Mouse (Mus musculus): ENCODE results near the gene Pde6g. TPM values are rescaled to one million over a fixed set of nuclear protein-coding genes. Genes with fewer than 3 reads are reported as not detected.
"Not testable (repeated sequence)": the region's sequence is repeated elsewhere in the genome, so short reads cannot be mapped to it uniquely, and the experiment has no call there.

Gene Pde6g
- total RNA-seq, 2 experiments from 2014 or later = 0.53 to 0.56 TPM

- intact Hi-C loops (cut with DNase I) = no loop called here
- DNase-seq = no peak
Measured at GRCm38 (mm10) chr11:120426727-120427126, 26.6 kb downstream of the Pde6g start.

GRCm38 (mm10) chr11:120423569-120424295 is 29.6 kb downstream of the Pde6g start:
- intact Hi-C loops (cut with DNase I) = loop anchor here (5.0 kb wide), 3 partner anchors 41 to 311 kb away; partner anchors contain the start of gene Fscn2
- peak; percentile 64 to 74 for DNase-seq

- intact Hi-C loops (cut with DNase I) = loop anchor here (5.0 kb wide), 3 partner anchors 41 to 311 kb away; partner anchors contain the start of gene Fscn2
Measured at GRCm38 (mm10) chr11:120422651-120423568, 30.4 kb downstream of the Pde6g start.

GRCm38 (mm10) chr11:120418592-120418991 is 34.7 kb downstream of the Pde6g start:
- intact Hi-C loops (cut with DNase I) = no loop called here
- no peak for DNase-seq

More at GRCm38 (mm10) chr11:120422651-120423568, 30.4 kb downstream of the Pde6g start:
- no peak for DNase-seq

- intact Hi-C loops (cut with DNase I) = no loop called here
Measured at GRCm38 (mm10) chr11:120417852-120418251, 35.4 kb downstream of the Pde6g start.

GRCm38 (mm10) chr11:120413621-120414020 is 39.7 kb downstream of the Pde6g start:
- DNase-seq; intact Hi-C loops (cut with DNase I): not testable (repeated sequence)

More at GRCm38 (mm10) chr11:120417852-120418251, 35.4 kb downstream of the Pde6g start:
- no peak for DNase-seq

- intact Hi-C loops (cut with DNase I) = no loop called here
- DNase-seq = no peak
Measured at GRCm38 (mm10) chr11:120406445-120406844, 46.9 kb downstream of the Pde6g start.

GRCm38 (mm10) chr11:120405867-120406266 is 47.4 kb downstream of the Pde6g start:
- DNase-seq = no peak
- intact Hi-C loops (cut with DNase I) = no loop called here

- intact Hi-C loops (cut with DNase I) = no loop called here
- DNase-seq = no peak
Measured at GRCm38 (mm10) chr11:120404814-120405213, 48.5 kb downstream of the Pde6g start.

- intact Hi-C loops (cut with DNase I) = no loop called here
Measured at GRCm38 (mm10) chr11:120399319-120399718, 54.0 kb downstream of the Pde6g start.

More at GRCm38 (mm10) chr11:120399319-120399718, 54.0 kb downstream of the Pde6g start:
- DNase-seq = no peak

Other genes starting within 250 kb of the Pde6g start
- 10 to 100 TPM in 1 of 2 experiments, 1 to 10 TPM in 1; 7.8 to 10.0 TPM for gene Bahcc1, start 220.6 kb downstream of the Pde6g start, total RNA-seq (2021)
- 100 to 1,000 TPM; 451 to 520 TPM for gene Actg1, start 105.0 kb downstream of the Pde6g start, total RNA-seq (2021)
- not detected for gene Fscn2, start 92.0 kb downstream of the Pde6g start, total RNA-seq (2021)
- gene Faap100, start 74.7 kb downstream of the Pde6g start, total RNA-seq (2021) = 10 to 100 TPM; 19.0 to 19.6 TPM
- gene Nploc4, start 15.8 kb downstream of the Pde6g start, total RNA-seq (2021) = 10 to 100 TPM; 54.4 to 62.7 TPM
- gene Tspan10, start 10.9 kb downstream of the Pde6g start, total RNA-seq (2021) = 1 to 10 TPM in 1 of 2 experiments, under 1 TPM in 1; 0.98 to 2.5 TPM
- gene Oxld1, start 4.6 kb upstream of the Pde6g start, total RNA-seq (2021) = 10 to 100 TPM; 41.6 to 45.6 TPM
- 1 to 10 TPM; 5.9 to 9.4 TPM for gene Ccdc137, start 4.6 kb upstream of the Pde6g start, total RNA-seq (2021)
- gene Arl16, start 14.1 kb upstream of the Pde6g start, total RNA-seq (2021) = 10 to 100 TPM; 10.3 to 12.0 TPM
- 100 to 1,000 TPM; 222 to 244 TPM for gene Mrpl12, start 31.1 kb upstream of the Pde6g start, total RNA-seq (2021)
- 10 to 100 TPM; 14.1 to 15.9 TPM for gene Slc25a10, start 38.3 kb upstream of the Pde6g start, total RNA-seq (2021)
- gene Gcgr, start 77.2 kb upstream of the Pde6g start, total RNA-seq (2021) = 1 to 10 TPM; 1.7 to 2.4 TPM
- gene Mcrip1, start 96.2 kb upstream of the Pde6g start, total RNA-seq (2021) = 10 to 100 TPM; 53.5 to 58.1 TPM
- gene Ppp1r27, start 97.6 kb upstream of the Pde6g start, total RNA-seq (2021) = under 1 TPM in 1 of 2 experiments, not detected in 1; 0.39 TPM
- gene P4hb, start 119.8 kb upstream of the Pde6g start, total RNA-seq (2021) = 100 to 1,000 TPM; 238 to 247 TPM
- 100 to 1,000 TPM; 164 to 180 TPM for gene Arhgdia, start 128.1 kb upstream of the Pde6g start, total RNA-seq (2021)
- 10 to 100 TPM; 57.8 to 59.9 TPM for gene Alyref, start 144.9 kb upstream of the Pde6g start, total RNA-seq (2021)
- 10 to 100 TPM; 86.2 to 87.5 TPM for gene Anapc11, start 144.9 kb upstream of the Pde6g start, total RNA-seq (2021)
- gene Npb, start 155.0 kb upstream of the Pde6g start, total RNA-seq (2021) = not detected
- gene Pcyt2, start 164.4 kb upstream of the Pde6g start, total RNA-seq (2021) = 10 to 100 TPM; 47.7 to 49.4 TPM
- gene Sirt7, start 171.7 kb upstream of the Pde6g start, total RNA-seq (2021) = 10 to 100 TPM; 10.8 to 12.3 TPM
- 10 to 100 TPM; 33.7 to 41.0 TPM for gene Mafg, start 180.1 kb upstream of the Pde6g start, total RNA-seq (2021)
- gene Pycr1, start 190.3 kb upstream of the Pde6g start, total RNA-seq (2021) = 1 to 10 TPM; 1.9 to 2.1 TPM
- 10 to 100 TPM; 51.4 to 58.5 TPM for gene Myadml2, start 194.7 kb upstream of the Pde6g start, total RNA-seq (2021)
- gene Notum, start 207.7 kb upstream of the Pde6g start, total RNA-seq (2021) = under 1 TPM in 1 of 2 experiments, not detected in 1; 0.27 TPM
- gene Aspscr1, start 219.5 kb upstream of the Pde6g start, total RNA-seq (2021) = 10 to 100 TPM; 35.0 to 37.9 TPM